Mouse (Mus musculus) bone marrow, adult 2 months (tissue): ENCODE data around the gene Habp2. TPM values are rescaled to one million over a fixed set of nuclear protein-coding genes. Genes with fewer than 3 reads are reported as not detected.

Experiments
- H3K27ac ChIP-seq: fragments of 200-500 bp; 2 replicates; pipeline ENCODE4 v1.5.1; 2012; ENCODE audit warnings: low read depth, mild to moderate bottlenecking, control low read depth, inconsistent platforms, low read length; ENCODE audit not compliant: control insufficient read depth, poor library complexity, insufficient read depth
- H3K4me1 ChIP-seq: fragments of 200-500 bp; 2 replicates; pipeline ENCODE4 v1.6.1; 2011; ENCODE audit warnings: low read length; ENCODE audit not compliant: control insufficient read depth, insufficient read depth
- H3K4me3 ChIP-seq: fragments of 200-500 bp; replicated peaks from 2 replicates; pipeline ENCODE3; 2011; ENCODE audit warnings: mild to moderate bottlenecking, low read depth, low read length, control low read depth; ENCODE audit not compliant: control insufficient read depth
- CTCF ChIP-seq: fragments of 200-500 bp; IDR thresholded peaks from 2 replicates; pipeline ENCODE4 v1.5.1; 2011; ENCODE audit warnings: low read length, control low read depth; ENCODE audit not compliant: control insufficient read depth, insufficient read depth
- POLR2A ChIP-seq: fragments of 200-500 bp; IDR thresholded peaks from 2 replicates; pipeline ENCODE4 v1.6.1; 2011; ENCODE audit warnings: low read depth, mild to moderate bottlenecking, control low read depth, low read length, borderline replicate concordance; ENCODE audit not compliant: control insufficient read depth
- WGBS: fragments of 180-500 bp; shearing (Covaris S2); methylation state at CpG from one replicate; pipeline ENCODE4 v1.1.7; 2018; 5-methylcytosine and 5-hydroxymethylcytosine counted together
- polyA plus RNA-seq: library from polyadenylated mRNA; stranded (reverse); fragments of >200 nt; gene quantifications from 2 replicates; pipeline ENCODE4 v1.2.4, GENCODE M21; 2011; ENCODE audit warnings: low replicate concordance; ENCODE audit not compliant: missing spikeins, insufficient read depth, insufficient read length

The Habp2 gene
- polyA plus RNA-seq, result 0.92 TPM in 1 of 2 replicates, not detected in the other

GRCm38 (mm10) chr19:56286866-56287265 lies at the start of gene Habp2:
Gene Habp2 (plus strand): TSS chr19:56287137.
- Histone ChIP-seq H3K4me3 (no peak within 1 kb of the TSS), H3K4me1 (no peaks in the 10 kb centered on the region), H3K27ac (no peak within 1 kb of the TSS)
- WGBS, result 61% methylated on average over 7 of the region's 7 CpGs
- no peak for TF ChIP-seq CTCF
- no peak for TF ChIP-seq POLR2A

DNA sequence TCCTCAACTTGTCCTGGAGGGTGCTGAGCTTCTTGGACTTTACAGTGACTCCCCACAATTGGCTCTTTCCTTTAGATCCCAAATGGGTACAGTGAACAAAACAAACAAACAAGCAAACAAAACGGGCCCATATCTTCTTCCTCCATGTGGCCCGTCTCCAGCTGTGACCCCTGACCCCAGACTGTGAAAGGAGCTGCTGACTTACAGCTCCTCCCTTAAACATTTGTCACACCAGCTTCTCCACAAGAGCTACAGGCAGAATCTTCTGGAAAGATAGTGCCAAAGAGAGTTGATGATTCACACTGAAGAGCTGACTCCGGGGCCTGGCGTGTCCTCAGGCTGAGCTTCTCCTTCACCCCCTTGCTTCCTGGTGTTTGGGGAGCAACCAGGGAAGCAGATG lies 48.4 kb upstream of the Habp2 start:
- Histone ChIP-seq H3K4me3 (no peak overlapping the region), H3K27ac (no peak overlapping the region), H3K4me1 (no peaks in the 10 kb centered on the region)
- 80% methylated on average over 4 of the region's 4 CpGs for WGBS
- no peak for TF ChIP-seq CTCF
- no peak for TF ChIP-seq POLR2A

- Histone ChIP-seq H3K27ac (no peak overlapping the region), H3K4me1 (no peaks in the 10 kb centered on the region; the same call in 1 of the 2 replicates), H3K4me3 (no peak overlapping the region)
- TF ChIP-seq POLR2A (no peak), CTCF (no peak)
- WGBS, result 81% methylated on average over 5 of the region's 5 CpGs
Observed at GRCm38 (mm10) chr19:56245201-56245600, 41.7 kb upstream of the Habp2 start.

DNA sequence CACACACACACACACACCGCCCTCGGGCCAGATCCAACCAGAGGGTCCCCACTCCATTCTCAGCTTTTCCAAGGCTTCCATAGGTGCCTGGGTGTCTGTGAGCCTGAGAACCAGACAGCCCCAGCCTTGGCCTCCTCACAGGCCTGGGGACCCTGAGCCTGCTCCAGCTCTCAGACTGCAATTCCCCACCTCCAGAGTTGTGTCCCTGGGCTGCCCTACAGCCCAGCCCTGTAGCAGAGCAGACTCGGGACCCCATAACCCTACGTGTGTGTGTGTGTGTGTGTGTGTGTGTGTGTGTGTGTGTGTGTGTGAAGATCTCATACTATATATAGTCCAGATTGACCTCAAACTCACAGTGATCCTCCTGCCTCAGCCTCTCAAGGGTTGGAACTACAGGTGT lies 34.1 kb upstream of the Habp2 start:
- no peak overlapping the region for H3K4me3 ChIP-seq
- no peak for TF ChIP-seq POLR2A
- TF ChIP-seq CTCF, result no peak
- no peak overlapping the region for H3K27ac ChIP-seq
- H3K4me1 ChIP-seq, result peaks cover 3% of the 10 kb centered on the region
- WGBS, result 80% methylated on average over 4 of the region's 4 CpGs

DNA sequence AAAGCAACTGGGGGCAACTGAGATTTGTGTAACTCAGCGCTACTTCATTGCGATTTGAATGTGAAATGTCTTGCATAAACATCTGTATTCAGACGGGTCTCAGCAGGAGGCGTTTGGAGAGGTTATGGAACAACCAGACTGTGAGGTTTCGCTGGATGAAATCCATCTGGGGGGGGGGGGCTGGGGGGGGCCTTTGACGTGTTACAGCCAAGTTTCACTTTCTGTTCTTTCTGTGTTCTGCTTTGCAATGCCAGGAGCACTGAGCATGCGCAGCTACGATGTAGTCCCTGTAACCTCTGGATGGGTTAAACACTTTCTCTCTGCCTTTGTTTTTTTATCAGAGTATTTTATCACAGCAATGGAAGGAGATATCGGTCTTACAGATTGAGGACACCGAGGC lies 33.7 kb upstream of the Habp2 start:
- TF ChIP-seq CTCF (no peak), POLR2A (no peak)
- Histone ChIP-seq H3K4me3 (no peak overlapping the region), H3K4me1 (peaks cover 3% of the 10 kb centered on the region), H3K27ac (no peak overlapping the region)
- 56% methylated on average over 10 of the region's 10 CpGs for WGBS

- Histone ChIP-seq H3K4me3 (no peak overlapping the region), H3K4me1 (peaks cover 3% of the 10 kb centered on the region), H3K27ac (no peak overlapping the region)
- no peak for TF ChIP-seq POLR2A
- TF ChIP-seq CTCF, result peak; percentile 35; the same call in 1 of the 2 replicates
- 50% methylated on average over 7 of the region's 7 CpGs for WGBS
Observed at GRCm38 (mm10) chr19:56254751-56255150, 32.2 kb upstream of the Habp2 start.

- Histone ChIP-seq H3K4me3 (no peak overlapping the region), H3K4me1 (peaks cover under 1% of the 10 kb centered on the region; the same call in 1 of the 2 replicates), H3K27ac (no peak overlapping the region)
- no peak for TF ChIP-seq CTCF
- no peak for TF ChIP-seq POLR2A
- WGBS, result 39% methylated on average over 3 of the region's 3 CpGs
Observed at GRCm38 (mm10) chr19:56255506-56255905, 31.4 kb upstream of the Habp2 start.

DNA sequence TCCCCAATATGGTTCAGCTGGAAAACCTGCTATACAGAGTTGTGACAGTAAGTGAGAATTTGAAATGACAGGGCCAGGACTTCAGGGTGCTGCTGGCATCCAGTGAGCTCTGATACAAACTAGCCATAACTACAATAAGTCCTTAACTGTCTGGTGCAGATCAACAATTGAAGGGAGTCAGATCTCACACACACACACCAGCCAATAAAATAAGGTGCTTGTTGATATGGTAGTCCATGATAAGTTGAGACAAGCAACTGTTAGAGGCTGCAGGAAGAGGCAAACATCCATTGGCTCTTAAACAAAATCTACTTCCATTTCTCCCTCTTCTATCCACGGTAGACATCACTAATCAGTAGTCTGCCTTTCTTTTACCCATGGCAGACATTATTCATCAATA lies 30.7 kb upstream of the Habp2 start:
- TF ChIP-seq CTCF (no peak), POLR2A (no peak)
- H3K27ac ChIP-seq, result no peak overlapping the region
- no peak overlapping the region for H3K4me3 ChIP-seq
- no peaks in the 10 kb centered on the region; the same call in 1 of the 2 replicates for H3K4me1 ChIP-seq
- WGBS, result 61% methylated on average over 1 of the region's 1 CpGs

GRCm38 (mm10) chr19:56256741-56257140 lies 30.2 kb upstream of the Habp2 start:
- Histone ChIP-seq H3K27ac (no peak overlapping the region), H3K4me1 (no peaks in the 10 kb centered on the region; the same call in 1 of the 2 replicates), H3K4me3 (no peak overlapping the region)
- WGBS, result 38% methylated on average over 1 of the region's 1 CpGs
- no peak for TF ChIP-seq CTCF
- TF ChIP-seq POLR2A, result no peak
